Mouse (Mus musculus) CH12.LX (cell line): ENCODE measurements around the gene Aldh6a1. TPM values are rescaled to one million over a fixed set of nuclear protein-coding genes. Genes with fewer than 3 reads are reported as not detected.

Source experiments
- DNase-seq: peaks from one replicate; pipeline ENCODE4 v3.0.0-alpha.2; 2013; ENCODE audit errors: extremely low read depth
- H3K27ac ChIP-seq: 2 replicates; pipeline ENCODE4 v1.5.1; 2012; ENCODE audit warnings: low read depth, mild to moderate bottlenecking, control low read depth, moderate library complexity; ENCODE audit not compliant: insufficient read depth
- H3K27me3 ChIP-seq: replicated peaks from 2 replicates; pipeline ENCODE3; 2012; ENCODE audit warnings: inconsistent platforms
- H3K36me3 ChIP-seq, 2 experiments: replicated peaks in 1 of 2; 2 replicates each; pipeline versions ENCODE3 to v1.6.1; 2012; ENCODE audit warnings: inconsistent platforms in 1 of 2, low read length in 1 of 2, mild to moderate bottlenecking in 1 of 2, mixed read lengths in 1 of 2, moderate library complexity in 1 of 2; ENCODE audit not compliant: control insufficient read depth in 1 of 2, insufficient read depth in 1 of 2
- H3K4me1 ChIP-seq, 2 experiments: 2 replicates each; pipeline ENCODE4 v1.6.1; 2012; ENCODE audit warnings: inconsistent platforms in 1 of 2, moderate library complexity in 1 of 2; ENCODE audit not compliant: insufficient read depth in 2 of 2, control insufficient read depth in 1 of 2
- H3K4me2 ChIP-seq: 2 replicates; pipeline ENCODE4 v1.6.1; 2012; ENCODE audit warnings: low read depth, mild to moderate bottlenecking, control low read depth; ENCODE audit not compliant: poor library complexity, insufficient read depth, severe bottlenecking
- H3K4me3 ChIP-seq, 3 experiments: fragments of 150-350 bp in 1 of 3; sonication (generic) in 1 of 3; replicated peaks in 1 of 3; 2 replicates each; pipeline versions ENCODE3 to v1.5.1; 2011 to 2012; ENCODE audit warnings: low read depth in 2 of 3, low read length in 2 of 3, mild to moderate bottlenecking in 2 of 3, moderate library complexity in 2 of 3, control low read depth in 1 of 3, improper control_type of control experiment in 1 of 3, inconsistent platforms in 1 of 3, mixed read lengths in 1 of 3; ENCODE audit not compliant: poor library complexity in 1 of 3
- H3K79me2 ChIP-seq: replicated peaks from 2 replicates; pipeline ENCODE4 v1.6.1; 2012; ENCODE audit warnings: mild to moderate bottlenecking, moderate library complexity; ENCODE audit not compliant: control insufficient read depth, poor library complexity, insufficient read depth, severe bottlenecking; ENCODE audit errors: extremely low read depth
- H3K9ac ChIP-seq: 2 replicates; pipeline ENCODE4 v1.6.1; 2012; ENCODE audit warnings: low read depth, mild to moderate bottlenecking, control low read depth, moderate library complexity; ENCODE audit not compliant: insufficient read depth
- H3K9me3 ChIP-seq: replicated peaks from 2 replicates; pipeline ENCODE3; 2012; ENCODE audit warnings: low read length, inconsistent platforms, mixed read lengths
- E2F4 ChIP-seq: IDR thresholded peaks from 2 replicates; pipeline ENCODE4 v1.6.1; 2011; ENCODE audit warnings: low read depth, low read length, improper control_type of control experiment; ENCODE audit not compliant: insufficient replicate concordance
- EP300 ChIP-seq: IDR thresholded peaks from 2 replicates; pipeline ENCODE4 v1.6.1; 2011; ENCODE audit warnings: low read length, improper control_type of control experiment
- GABPA ChIP-seq: IDR thresholded peaks from 2 replicates; pipeline ENCODE4 v1.6.1; 2012; ENCODE audit warnings: low read depth, low read length, improper control_type of control experiment, inconsistent platforms; ENCODE audit not compliant: insufficient replicate concordance
- HCFC1 ChIP-seq: IDR thresholded peaks from 2 replicates; pipeline ENCODE4 v1.6.1; 2012; ENCODE audit warnings: low read depth, mild to moderate bottlenecking, inconsistent platforms, low read length, improper control_type of control experiment
- IRF4 ChIP-seq: IDR thresholded peaks from 2 replicates; pipeline ENCODE4 v1.6.1; 2014; ENCODE audit warnings: low read depth, mild to moderate bottlenecking, inconsistent platforms, low read length, improper control_type of control experiment
- MAZ ChIP-seq: IDR thresholded peaks from 2 replicates; pipeline ENCODE4 v1.6.1; 2012; ENCODE audit warnings: low read depth, mild to moderate bottlenecking, inconsistent platforms, low read length, improper control_type of control experiment, moderate library complexity
- MEF2A ChIP-seq: IDR thresholded peaks from 2 replicates; pipeline ENCODE4 v1.6.1; 2014; ENCODE audit warnings: low read depth, mild to moderate bottlenecking, inconsistent platforms, low read length, improper control_type of control experiment, borderline replicate concordance
- MYC ChIP-seq: IDR thresholded peaks from 2 replicates; pipeline ENCODE4 v1.6.1; 2011; ENCODE audit warnings: low read depth, mild to moderate bottlenecking, improper control_type of control experiment, low read length
- NELFE ChIP-seq: IDR thresholded peaks from 2 replicates; pipeline ENCODE4 v1.6.1; 2011; ENCODE audit warnings: low read depth, low read length, improper control_type of control experiment
- POLR2A ChIP-seq: IDR thresholded peaks from 2 replicates; pipeline ENCODE4 v1.6.1; 2011; ENCODE audit warnings: low read depth, mild to moderate bottlenecking, improper control_type of control experiment, low read length
- POLR2AphosphoS2 ChIP-seq: IDR thresholded peaks from 2 replicates; pipeline ENCODE4 v1.6.1; 2011; ENCODE audit warnings: low read depth, low read length, improper control_type of control experiment
- RAD21 ChIP-seq: IDR thresholded peaks from 2 replicates; pipeline ENCODE4 v1.6.1; 2011; ENCODE audit warnings: low read depth, mild to moderate bottlenecking, low read length, improper control_type of control experiment, moderate library complexity
- SIN3A ChIP-seq: IDR thresholded peaks from 2 replicates; pipeline ENCODE4 v1.6.1; 2012; ENCODE audit warnings: low read length, improper control_type of control experiment, inconsistent platforms
- TCF12 ChIP-seq: IDR thresholded peaks from 2 replicates; pipeline ENCODE4 v1.6.1; 2014; ENCODE audit warnings: low read depth, mild to moderate bottlenecking, inconsistent platforms, low read length, improper control_type of control experiment
- UBTF ChIP-seq: IDR thresholded peaks from 2 replicates; pipeline ENCODE4 v1.6.1; 2012; ENCODE audit warnings: low read depth, mild to moderate bottlenecking, inconsistent platforms, low read length, improper control_type of control experiment, moderate library complexity
- USF2 ChIP-seq: conservative IDR thresholded peaks from 2 replicates; pipeline ENCODE4 v1.6.1; 2011; ENCODE audit warnings: low read depth, low read length, improper control_type of control experiment
- ZC3H11A ChIP-seq: IDR thresholded peaks from 2 replicates; pipeline ENCODE4 v1.6.1; 2012; ENCODE audit warnings: low read depth, mild to moderate bottlenecking, inconsistent platforms, low read length, improper control_type of control experiment
- ZMIZ1 ChIP-seq: IDR thresholded peaks from 2 replicates; pipeline ENCODE4 v1.6.1; 2012; ENCODE audit warnings: low read depth, mild to moderate bottlenecking, inconsistent platforms, low read length, improper control_type of control experiment
- ZNF384 ChIP-seq: IDR thresholded peaks from 2 replicates; pipeline ENCODE4 v1.6.1; 2012; ENCODE audit warnings: low read depth, low read length, improper control_type of control experiment, inconsistent platforms
- dilution Hi-C: fragments of 300-500 bp; cut with MboI; formaldehyde crosslinking; loops from 2 replicates; pipeline ENCODE4 v1.14.3; 2020; ENCODE audit warnings: low sequenced_read_pairs; ENCODE audit not compliant: extremely low pct_unique_long_range_greater_than_20kb, extremely low pct_ligation_motif_present
- in situ Hi-C: fragments of 300-500 bp; cut with MboI; formaldehyde crosslinking; loops from 3 replicates; pipeline ENCODE4 v1.14.3; 2019; ENCODE audit warnings: low sequenced_read_pairs, low pct_ligation_motif_present, low pct_unique_long_range_greater_than_20kb, mixed read lengths
- polyA plus RNA-seq: library from polyadenylated mRNA; unstranded; fragments of >175 nt; gene quantifications from 2 replicates; pipeline ENCODE4 v1.2.1, GENCODE M21; 2012; ENCODE audit warnings: low read depth; ENCODE audit not compliant: insufficient read length
- total RNA-seq, 2 experiments: library from RNA; depleted of rRNA; stranded (reverse); fragments of 300-350 nt in 1 of 2; fragments of >200 nt in 1 of 2; gene quantifications; 2 replicates each; pipeline ENCODE4 v1.2.3; 2012 to 2014

Aldh6a1 gene
- total and polyA plus RNA-seq, 3 experiments: 1.6 to 4.6 (median 2.2) TPM

- H3K9ac ChIP-seq: no peak overlapping the region
- dilution Hi-C loops: no loop called here
- H3K4me3 ChIP-seq: no peak overlapping the region
- no peaks in the 10 kb centered on the region for H3K9me3 ChIP-seq
- H3K4me2 ChIP-seq: no peak overlapping the region
- peaks cover 0 to 19% of the 10 kb centered on the region in 2 experiments; a peak in 2 of 4 replicates for H3K4me1 ChIP-seq
- H3K27ac ChIP-seq: no peak overlapping the region
- in situ Hi-C loops: no loop called here
- H3K27me3 ChIP-seq: peaks cover 6% of the 10 kb centered on the region
- TF ChIP-seq SIN3A: no peak
- no peak for TF ChIP-seq POLR2A
- TF ChIP-seq MEF2A: no peak
- no peak for TF ChIP-seq ZMIZ1
- TF ChIP-seq MAZ: no peak
- TF ChIP-seq GABPA: no peak
- TF ChIP-seq RAD21: no peak
- no peak for TF ChIP-seq HCFC1
- no peak for TF ChIP-seq USF2
- no peak for TF ChIP-seq ZC3H11A
- no peak for TF ChIP-seq UBTF
- no peak for TF ChIP-seq MYC
- TF ChIP-seq EP300: no peak
- TF ChIP-seq E2F4: no peak
- TF ChIP-seq NELFE: no peak
- DNase-seq: no peak
- H3K79me2 ChIP-seq: peaks cover 15% of the 10 kb centered on the region
- peaks cover 0 to 1% of the 10 kb centered on the region in 2 experiments for H3K36me3 ChIP-seq
Observed at GRCm38 (mm10) chr12:84448181-84448580, 2.6 kb downstream of the Aldh6a1 start.

GRCm38 (mm10) chr12:84447386-84447785, 3.4 kb downstream of the Aldh6a1 start:
- peaks cover 6% of the 10 kb centered on the region for H3K27me3 ChIP-seq
- H3K9ac ChIP-seq: no peak overlapping the region
- no peak for DNase-seq
- no peak overlapping the region for H3K4me2 ChIP-seq
- no peak for TF ChIP-seq IRF4
- TF ChIP-seq ZNF384: no peak
- no peak for TF ChIP-seq NELFE
- TF ChIP-seq POLR2AphosphoS2: no peak
- no peak for TF ChIP-seq TCF12
- TF ChIP-seq, all 38 proteins: peak for 0
- no peaks in the 10 kb centered on the region for H3K9me3 ChIP-seq
- in situ Hi-C loops (no loop called here), dilution Hi-C loops (no loop called here)
- peaks cover 7% of the 10 kb centered on the region for H3K79me2 ChIP-seq
- no peak overlapping the region for H3K27ac ChIP-seq
- H3K36me3 ChIP-seq: no peaks in the 10 kb centered on the region
- peaks cover 0 to 11% of the 10 kb centered on the region in 2 experiments; a peak in 2 of 4 replicates for H3K4me1 ChIP-seq
- H3K4me3 ChIP-seq: no peak overlapping the region
